Mouse (Mus musculus): ENCODE measurements at regions not wholly inside any gene's neighbourhood (a gene's known extent, or its start where the extent isn't known, plus 50 kb on each side); places are given as distances from the start of the nearest gene placed in this dataset.

- TF ChIP-seq CTCF (IDR thresholded peaks at IDR 0.05 in 2 of 3, conservative IDR thresholded peaks at IDR 0.05 in 1 of 3; ENCODE audit: control insufficient read depth in 1 of 3, insufficient read depth in 1 of 3, low read depth in 2 of 3, low read length in 3 of 3, poor library complexity in 1 of 3, severe bottlenecking in 1 of 3) = no peak
- no peak for TF ChIP-seq POLR2A (IDR thresholded peaks at IDR 0.05; ENCODE audit: control insufficient read depth in 1 of 2, insufficient read depth in 1 of 2, low read depth in 1 of 2, low read length in 2 of 2, poor library complexity in 1 of 2)
- no peak for TF ChIP-seq ZC3H11A (IDR thresholded peaks at IDR 0.05; ENCODE audit: low read depth, low read length)
- no peak for TF ChIP-seq TCF12 (IDR thresholded peaks at IDR 0.05; ENCODE audit: low read depth, low read length)
- no peak for TF ChIP-seq E2F4 (IDR thresholded peaks at IDR 0.05; ENCODE audit: borderline replicate concordance, low read depth, low read length)
- TF ChIP-seq MAZ (IDR thresholded peaks at IDR 0.05; ENCODE audit: low read depth, low read length) = no peak
Observed at GRCm38 (mm10) chr8:88064414-88065110, 54.0 kb upstream of the Cnep1r1 start.

Data from MEL (cell line).